Mouse (Mus musculus) G1E (cell line): Measurements from ENCODE around the gene Zdhhc17.

Source experiments
- CTCF ChIP-seq: IDR thresholded peaks from 2 replicates; pipeline ENCODE4 v1.5.1; 2012; ENCODE audit warnings: low read depth, low read length, inconsistent platforms, mixed read lengths
- GATA1 ChIP-seq: IDR thresholded peaks from 2 replicates; pipeline ENCODE4 v1.6.1; 2012; ENCODE audit warnings: borderline replicate concordance, low read length, inconsistent platforms, mixed read lengths
- POLR2AphosphoS5 ChIP-seq: IDR thresholded peaks from 2 replicates; pipeline ENCODE4 v1.6.1; 2012; ENCODE audit warnings: low read depth, low read length, inconsistent platforms; ENCODE audit not compliant: insufficient replicate concordance
- TAL1 ChIP-seq: conservative IDR thresholded peaks from 2 replicates; pipeline ENCODE4 v1.6.1; 2012; ENCODE audit warnings: low read depth, low read length, inconsistent platforms, mixed read lengths

DNA sequence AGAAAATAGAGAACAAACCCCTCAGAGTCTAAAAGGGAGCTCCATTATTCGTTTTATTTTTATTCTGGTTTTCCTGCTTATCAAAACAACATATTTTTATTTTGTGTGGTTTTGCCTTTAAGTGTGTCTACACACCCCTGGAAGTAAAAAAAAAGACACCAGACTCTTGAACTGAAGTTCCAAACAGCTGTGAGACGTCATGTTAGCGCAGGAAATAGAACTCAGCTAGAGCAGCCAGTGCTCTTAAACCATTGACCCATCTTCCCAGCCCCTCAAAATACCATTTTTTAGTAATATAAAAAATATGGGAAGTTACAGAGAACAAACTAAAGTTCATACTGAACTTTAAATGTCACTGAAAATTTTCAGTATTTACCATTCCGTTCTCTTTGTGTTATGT lies 40.6 kb upstream of the Zdhhc17 start:
- TF ChIP-seq CTCF (no peak), POLR2AphosphoS5 (no peak), TAL1 (no peak), GATA1 (no peak)
